Mouse (Mus musculus) spleen, adult 12 weeks (tissue): ENCODE results near the gene Ccdc62.

Experiments
- DNase-seq: peaks from one replicate; pipeline ENCODE4 v3.0.0; 2022; ENCODE audit warnings: low spot score

Ccdc62 gene

GRCm38 (mm10) chr5:123938479-123938878 is 8.0 kb downstream of the Ccdc62 start:
- DNase-seq, result no peak

GRCm38 (mm10) chr5:123946546-123946945 is 16.1 kb downstream of the Ccdc62 start:
- DNase-seq, result no peak

GRCm38 (mm10) chr5:123947041-123947761 is 16.7 kb downstream of the Ccdc62 start:
- DNase-seq, result no peak

DNA sequence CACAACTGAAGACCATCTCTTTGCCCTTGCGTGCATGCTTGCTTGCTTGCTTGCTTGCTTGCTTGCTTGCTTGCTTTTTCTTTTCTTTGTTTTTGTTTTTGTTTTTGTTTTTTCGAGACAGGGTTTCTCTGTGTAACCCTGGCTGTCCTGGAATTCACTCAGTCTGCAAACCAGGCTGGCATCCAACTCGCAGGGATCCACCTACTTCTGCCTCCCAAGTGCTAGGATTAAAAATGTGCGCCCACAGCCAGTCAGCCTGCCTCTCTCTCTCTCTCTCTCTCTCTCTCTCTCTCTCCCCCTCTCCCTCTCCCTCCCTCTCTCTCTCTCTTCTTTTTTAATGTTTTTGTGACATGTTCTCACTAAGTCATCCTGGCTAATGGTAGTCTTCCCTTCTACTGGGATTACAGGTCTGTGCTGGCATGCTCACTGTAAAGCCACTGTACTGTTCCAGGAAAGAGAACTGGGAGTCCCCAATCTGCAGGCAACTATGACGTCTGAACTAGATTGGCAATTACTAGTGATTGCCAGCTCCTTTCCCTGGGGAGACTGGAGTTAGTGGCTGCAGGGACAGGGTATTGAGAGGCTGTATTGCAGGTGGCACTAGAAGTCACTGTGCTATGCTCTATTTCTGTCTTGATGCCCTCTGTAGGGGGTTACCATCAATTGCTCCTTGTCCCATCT is 22.0 kb downstream of the Ccdc62 start:
- no peak for DNase-seq

DNA sequence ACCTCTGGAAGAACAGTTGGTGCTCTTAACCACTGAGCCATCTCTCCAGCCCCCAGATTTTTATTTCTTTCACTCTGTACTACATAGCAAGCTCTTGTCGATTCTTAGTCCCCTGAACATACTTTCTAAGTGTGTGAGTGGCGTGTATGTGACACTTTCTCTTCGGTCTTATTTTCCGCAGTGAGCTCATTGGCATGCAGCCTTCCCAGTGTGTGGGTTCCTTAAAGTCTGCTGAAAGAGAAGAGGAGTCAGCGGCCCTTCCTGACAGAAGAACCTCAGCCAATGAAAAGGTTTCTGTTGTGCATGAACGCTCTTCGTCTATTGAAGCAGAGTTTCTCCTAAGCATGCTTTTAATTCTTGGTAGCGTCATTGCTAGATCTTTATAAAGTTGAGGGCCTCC is 26.7 kb downstream of the Ccdc62 start:
- no peak for DNase-seq

- DNase-seq, result no peak
Observed at GRCm38 (mm10) chr5:123959018-123959417, 28.5 kb downstream of the Ccdc62 start.

DNA sequence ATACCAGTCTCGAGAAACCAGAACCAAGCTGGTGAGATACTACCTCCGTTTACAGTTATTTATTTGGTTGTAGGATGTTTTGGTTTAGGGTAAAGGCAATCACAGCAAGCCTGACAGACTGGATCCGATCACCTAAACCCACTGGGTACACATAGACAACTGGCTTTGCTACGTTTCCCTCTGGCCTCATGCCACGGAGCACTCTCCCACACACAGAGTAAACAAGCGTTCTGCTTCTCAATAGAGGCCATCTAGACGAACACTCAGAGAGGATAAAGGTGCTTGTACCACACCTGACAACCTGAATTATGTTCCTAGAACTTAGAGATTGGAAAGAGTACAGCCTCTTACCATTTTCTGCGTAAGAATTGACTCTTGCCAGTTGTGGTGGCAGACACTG is 29.6 kb downstream of the Ccdc62 start:
- DNase-seq, result no peak

- DNase-seq, result no peak
Observed at GRCm38 (mm10) chr5:123961046-123961445, 30.6 kb downstream of the Ccdc62 start.

DNA sequence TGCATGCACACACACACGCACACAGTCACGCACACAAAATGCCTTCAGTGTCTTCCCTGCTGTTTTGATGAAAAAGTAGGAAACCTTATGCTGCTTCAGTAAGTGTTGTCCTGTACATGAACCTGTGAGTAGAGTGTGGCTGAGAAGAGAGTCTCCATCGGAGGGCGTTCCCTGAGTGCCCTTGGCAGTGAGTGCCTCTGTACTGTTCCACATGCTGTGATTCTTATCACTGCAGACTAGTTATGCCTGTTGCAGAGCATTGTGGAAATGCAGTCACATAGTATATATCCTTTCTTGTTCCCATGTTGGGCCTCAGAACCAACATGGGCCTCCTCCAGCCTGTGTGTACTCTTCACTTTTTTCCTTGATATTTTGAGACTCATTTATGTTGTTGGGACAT is 33.7 kb downstream of the Ccdc62 start:
- DNase-seq, result no peak

GRCm38 (mm10) chr5:123966759-123967158 is 36.3 kb downstream of the Ccdc62 start:
- DNase-seq, result no peak

DNA sequence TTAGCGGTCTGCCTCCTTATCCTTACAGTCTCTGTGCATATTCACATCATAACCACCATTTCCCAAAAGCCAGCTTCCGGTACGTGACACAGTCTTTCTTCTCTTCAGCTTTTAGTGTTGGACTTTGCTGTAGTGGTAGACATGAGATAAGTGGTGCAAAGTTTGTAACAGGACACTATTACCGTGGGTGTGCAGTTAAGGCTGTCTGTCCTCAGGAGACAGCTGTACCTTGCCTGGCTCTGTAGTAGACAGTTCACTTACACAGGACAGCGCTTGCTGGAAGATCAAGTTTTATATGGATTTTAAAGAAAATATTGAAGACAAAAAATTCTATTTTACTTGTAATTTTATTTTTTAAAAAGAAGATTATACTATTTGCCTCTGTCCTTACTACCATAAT is 38.0 kb downstream of the Ccdc62 start:
- no peak for DNase-seq

DNA sequence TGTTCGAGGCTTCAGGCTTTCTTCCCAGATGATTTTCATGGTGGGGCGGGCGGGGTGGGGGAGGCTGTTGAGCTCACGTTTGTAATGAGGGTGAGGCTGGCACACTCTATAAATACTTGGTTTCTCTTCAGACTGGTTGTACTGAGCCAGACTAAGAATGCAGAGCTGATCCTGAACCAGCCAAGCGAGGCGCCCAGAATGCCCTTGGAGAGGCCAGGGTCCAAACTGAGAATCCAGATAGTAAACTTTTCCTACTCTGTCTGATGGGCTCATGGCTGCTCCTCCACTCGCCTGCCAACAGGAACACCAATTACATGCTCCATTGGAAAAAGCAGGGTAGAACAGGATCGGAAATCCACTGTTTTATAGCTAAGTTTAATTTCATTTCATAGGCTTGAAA is 38.7 kb downstream of the Ccdc62 start:
- DNase-seq, result no peak

- no peak for DNase-seq
Observed at GRCm38 (mm10) chr5:123970576-123970975, 40.1 kb downstream of the Ccdc62 start.

GRCm38 (mm10) chr5:123972453-123972852 is 42.0 kb downstream of the Ccdc62 start:
- no peak for DNase-seq

DNA sequence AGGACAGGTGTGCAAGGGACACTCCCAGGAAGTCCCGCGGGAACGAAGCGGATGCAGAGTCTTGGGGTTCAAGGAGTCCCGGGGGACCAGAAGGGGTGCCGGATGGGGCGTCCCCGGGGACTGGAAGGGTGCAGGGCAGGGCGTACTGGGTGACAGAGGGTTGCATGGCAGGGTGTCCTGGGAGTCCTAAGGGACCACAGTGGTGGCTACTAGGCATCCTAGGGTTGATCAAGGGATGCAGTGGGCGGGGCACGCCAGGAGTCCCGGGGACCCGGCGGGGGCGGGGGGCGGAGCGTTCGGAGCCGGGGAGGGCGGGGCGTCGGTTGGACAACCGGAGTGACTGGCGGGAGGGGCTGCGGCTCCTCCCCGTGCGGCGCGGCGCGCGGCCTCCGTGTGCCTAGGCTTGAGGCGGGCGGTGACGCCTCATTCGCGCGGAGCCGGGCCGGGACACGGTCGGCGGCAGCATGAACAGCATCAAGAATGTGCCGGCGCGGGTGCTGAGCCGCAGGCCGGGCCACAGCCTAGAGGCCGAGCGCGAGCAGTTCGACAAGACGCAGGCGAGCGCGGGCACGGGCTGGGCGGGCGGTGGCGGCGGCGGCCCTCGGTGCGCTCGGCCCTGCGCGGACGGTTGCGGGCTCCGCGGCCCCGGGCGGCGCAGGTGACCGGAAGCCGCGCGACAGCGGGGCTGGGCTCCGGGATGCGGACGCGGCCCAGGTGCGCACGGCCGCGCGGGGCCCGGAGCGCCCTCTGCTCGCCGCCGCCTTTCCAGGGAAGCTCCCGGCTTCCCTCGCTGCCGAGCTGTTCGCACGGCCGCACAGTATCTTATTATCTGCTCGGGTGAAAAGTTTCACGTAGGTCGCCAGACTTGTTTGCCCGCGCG is 43.1 kb downstream of the Ccdc62 start, which contains the start of gene Hip1r:
Gene Hip1r (plus strand): TSS at position 330 of the 880 bp plus-strand sequence.
- peak; percentile 60 for DNase-seq

- no peak for DNase-seq
Observed at GRCm38 (mm10) chr5:123974179-123974485, 43.7 kb downstream of the Ccdc62 start.

- peak; percentile 33 for DNase-seq
Observed at GRCm38 (mm10) chr5:123974616-123975111, 44.2 kb downstream of the Ccdc62 start.

GRCm38 (mm10) chr5:123975668-123976180 is 45.2 kb downstream of the Ccdc62 start:
- DNase-seq, result no peak

GRCm38 (mm10) chr5:123977231-123977630 is 46.8 kb downstream of the Ccdc62 start:
- DNase-seq, result no peak

DNA sequence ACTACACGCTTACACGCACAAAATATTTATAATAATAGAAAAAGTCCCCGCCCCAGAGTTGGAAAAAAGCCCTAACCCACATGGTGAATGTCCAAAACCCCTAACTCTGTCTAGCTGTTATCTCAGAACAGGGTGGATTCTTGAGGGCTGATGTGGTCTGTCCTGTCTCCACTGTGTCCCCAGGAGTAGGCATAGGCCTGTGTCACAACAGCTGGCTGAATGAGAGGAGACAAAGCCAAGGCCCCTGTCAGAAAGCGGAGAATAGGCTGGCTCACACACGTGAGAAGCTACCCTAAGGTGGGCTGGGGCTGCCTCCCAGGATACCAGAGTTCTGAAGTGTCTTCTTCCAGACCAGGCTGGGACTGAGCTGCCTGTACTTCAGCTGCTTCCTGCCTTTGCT is 47.7 kb downstream of the Ccdc62 start:
- no peak for DNase-seq

DNA sequence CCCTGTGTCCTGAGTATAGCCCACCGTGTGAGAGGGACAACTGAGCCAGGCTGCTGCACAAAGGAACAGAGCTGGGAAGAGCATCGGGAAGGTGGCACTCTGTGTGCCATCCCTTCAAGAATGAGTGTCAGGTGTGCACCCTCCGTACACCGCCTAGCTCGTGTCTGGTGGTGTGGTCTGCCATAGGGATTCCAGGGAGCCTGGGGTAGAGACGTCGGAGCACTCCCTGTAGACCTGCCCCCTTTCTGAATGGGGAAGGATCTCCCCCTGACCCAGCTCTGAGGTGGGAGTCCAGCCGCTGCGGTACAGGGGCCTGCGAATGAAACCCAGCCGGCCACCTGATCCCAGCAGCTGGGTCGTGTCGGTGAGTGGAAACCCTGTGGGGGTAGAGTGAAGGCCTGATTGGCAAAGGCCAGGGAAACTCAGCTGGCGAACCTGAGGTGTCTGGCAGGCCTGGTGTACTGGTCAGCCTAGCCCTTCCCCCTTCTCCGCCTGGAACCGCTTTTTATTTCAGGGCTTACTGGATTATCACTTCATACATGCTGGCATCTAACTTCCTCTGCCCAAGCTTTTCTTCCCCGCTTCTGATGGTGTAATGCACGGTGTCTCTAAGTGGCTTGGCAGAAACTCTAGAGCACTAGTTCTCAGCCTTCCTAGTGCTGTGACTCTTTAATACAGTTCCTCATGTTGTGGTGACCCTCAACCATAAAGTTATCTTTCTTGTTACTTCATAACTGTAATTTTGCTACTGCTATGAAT is 48.9 kb downstream of the Ccdc62 start:
- DNase-seq, result no peak

DNA sequence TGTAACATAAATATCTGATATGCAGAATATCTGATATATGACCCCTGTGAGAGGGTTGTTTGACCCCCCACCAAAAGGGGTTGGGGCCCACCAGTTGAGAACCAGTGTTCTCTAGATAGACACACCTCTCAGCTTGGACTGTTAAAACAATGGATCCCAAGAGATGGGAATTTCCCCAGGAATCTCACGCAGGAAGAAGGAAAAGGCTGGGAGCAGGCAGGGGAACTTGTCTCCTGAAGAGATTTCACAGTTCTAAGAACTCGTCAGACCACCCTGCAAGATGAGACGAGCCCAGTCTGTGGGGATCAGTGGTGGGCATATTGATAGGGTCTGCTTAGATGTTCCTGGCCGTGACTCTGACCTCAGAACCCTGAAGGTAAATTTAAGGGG is 49.5 kb downstream of the Ccdc62 start:
- DNase-seq, result no peak
